Mouse (Mus musculus) forebrain, embryonic 10.5 days (tissue): Measurements from ENCODE around the gene Agap2. TPM values are rescaled to one million over a fixed set of nuclear protein-coding genes. Genes with fewer than 3 reads are reported as not detected.
A peak's percentile ranks its signal among the peaks of the same experiment; 100 is the strongest.

ENCODE experiments used
- DNase-seq: peaks from one replicate; pipeline ENCODE4 v3.0.0-alpha.2; 2017; ENCODE audit warnings: low spot score; ENCODE audit errors: extremely low spot score
- H3K27ac ChIP-seq: fragments of 300-500 bp; sonication (generic); 2 replicates; pipeline ENCODE4 v1.5.1; 2016; ENCODE audit warnings: mild to moderate bottlenecking
- H3K27me3 ChIP-seq: fragments of 300-500 bp; sonication (generic); 2 replicates; pipeline ENCODE4 v1.6.1; 2016; ENCODE audit warnings: mild to moderate bottlenecking; ENCODE audit not compliant: poor library complexity, severe bottlenecking
- H3K36me3 ChIP-seq: fragments of 300-500 bp; sonication (generic); replicated peaks from 2 replicates; pipeline ENCODE4 v1.6.1; 2016; ENCODE audit warnings: mild to moderate bottlenecking, moderate library complexity
- H3K4me1 ChIP-seq: fragments of 300-500 bp; sonication (generic); 2 replicates; pipeline ENCODE4 v1.6.1; 2016
- H3K4me3 ChIP-seq: fragments of 300-500 bp; sonication (generic); 2 replicates; pipeline ENCODE4 v1.5.1; 2016; ENCODE audit warnings: mild to moderate bottlenecking, moderate library complexity
- H3K9me3 ChIP-seq: fragments of 300-500 bp; sonication (generic); 2 replicates; pipeline ENCODE4 v1.6.1; 2016; ENCODE audit warnings: mild to moderate bottlenecking, moderate library complexity
- WGBS: fragments of 180-500 bp; shearing (Covaris S2); methylation state at CpG from one replicate; pipeline ENCODE4 v1.1.7; 2016; 5-methylcytosine and 5-hydroxymethylcytosine counted together
- polyA plus RNA-seq: library from polyadenylated mRNA; unstranded; fragments of >200 nt; fragmentation: Nextera tagmentation; extraction: Ambion mirVana; gene quantifications from 2 replicates; pipeline ENCODE4 v1.2.1, GENCODE M21; 2016

Gene Agap2
- 0.10 and 0.23 TPM in 2 replicates for polyA plus RNA-seq

DNA sequence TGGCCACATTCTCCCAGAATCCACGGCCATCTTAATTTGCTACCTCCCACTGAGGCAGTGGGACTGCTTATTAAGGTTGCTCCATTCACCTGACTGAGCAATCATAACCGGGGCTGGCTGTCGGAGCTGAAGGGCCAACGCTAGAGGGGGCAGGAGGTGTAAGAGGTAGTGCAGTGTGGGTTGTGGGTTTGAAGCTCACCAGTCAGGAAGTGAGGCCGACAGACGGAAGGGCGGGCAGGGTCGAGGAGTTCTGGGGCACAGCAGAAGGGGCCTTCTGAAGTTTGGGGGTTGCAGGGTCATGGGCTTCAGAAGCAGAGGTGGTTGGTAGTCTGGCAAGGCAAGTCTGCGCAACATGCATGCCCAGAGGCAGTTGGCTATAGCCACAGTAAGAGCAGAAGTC lies at the start of gene Agap2:
Gene Agap2 (plus strand): TSS at position 205 of the 400 bp plus-strand sequence.
- no peaks in the 10 kb centered on the region for H3K36me3 ChIP-seq
- H3K27ac ChIP-seq = no peak within 1 kb of the TSS
- no peak within 1 kb of the TSS for H3K4me3 ChIP-seq
- H3K27me3 ChIP-seq = peaks cover 50% of the 10 kb centered on the region
- peaks cover 46% of the 10 kb centered on the region for H3K4me1 ChIP-seq
- H3K9me3 ChIP-seq = 0 out of 2 replicates have a peak, but pooled peaks cover 1% of the 10 kb centered on the region
- 79% methylated on average over 9 of the region's 9 CpGs for WGBS
- no peak for DNase-seq

DNA sequence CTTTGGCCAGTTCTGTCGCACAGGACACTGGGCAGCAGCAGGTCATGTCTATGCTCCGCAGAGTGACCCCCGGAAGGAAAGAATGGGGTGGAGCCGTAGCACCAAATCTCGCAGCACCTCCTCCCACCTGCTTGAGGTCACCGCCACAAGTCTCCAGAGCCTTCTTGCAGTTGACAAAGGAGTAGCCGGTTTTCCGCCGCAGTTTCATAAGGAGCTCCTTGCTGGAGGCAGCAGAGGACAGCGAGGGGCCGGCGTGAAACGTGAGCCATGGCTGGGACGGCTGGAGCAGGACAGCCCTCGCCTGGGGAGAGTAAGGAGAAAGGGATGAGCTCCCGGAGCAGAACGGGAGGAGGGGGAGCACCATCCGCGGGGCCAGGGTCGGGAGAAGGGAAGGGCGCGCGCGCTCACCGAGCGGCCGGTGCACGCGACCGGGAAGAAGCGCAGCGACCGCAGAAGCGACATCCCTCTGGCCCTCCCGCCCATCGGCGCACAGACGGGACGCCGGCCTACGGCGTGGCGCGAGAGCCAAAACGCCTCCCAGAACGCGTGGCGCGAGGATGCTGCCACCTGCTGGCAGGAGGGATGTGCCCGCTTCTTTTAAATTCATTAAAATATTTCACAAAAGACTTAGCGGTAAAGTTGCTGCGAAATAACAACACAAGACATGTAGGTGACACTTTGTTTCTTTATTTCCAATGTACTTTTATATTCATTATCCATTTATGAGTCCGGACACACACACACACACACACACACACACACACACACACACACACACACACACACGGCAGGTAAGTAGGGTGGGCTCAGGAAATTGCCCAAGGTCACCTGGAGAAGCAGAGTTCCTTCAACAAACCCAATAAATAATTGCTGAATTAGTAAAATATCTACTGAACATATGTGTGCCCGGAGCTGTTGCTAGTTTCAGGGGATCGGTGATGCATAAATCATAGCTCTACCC lies 44.5 kb upstream of the Agap2 start, which contains the start of gene Tsfm:
Gene Tsfm (minus strand): TSS at position 505 of the 961 bp plus-strand sequence.
- WGBS = 5% methylated on average over 56 of the region's 56 CpGs

DNA sequence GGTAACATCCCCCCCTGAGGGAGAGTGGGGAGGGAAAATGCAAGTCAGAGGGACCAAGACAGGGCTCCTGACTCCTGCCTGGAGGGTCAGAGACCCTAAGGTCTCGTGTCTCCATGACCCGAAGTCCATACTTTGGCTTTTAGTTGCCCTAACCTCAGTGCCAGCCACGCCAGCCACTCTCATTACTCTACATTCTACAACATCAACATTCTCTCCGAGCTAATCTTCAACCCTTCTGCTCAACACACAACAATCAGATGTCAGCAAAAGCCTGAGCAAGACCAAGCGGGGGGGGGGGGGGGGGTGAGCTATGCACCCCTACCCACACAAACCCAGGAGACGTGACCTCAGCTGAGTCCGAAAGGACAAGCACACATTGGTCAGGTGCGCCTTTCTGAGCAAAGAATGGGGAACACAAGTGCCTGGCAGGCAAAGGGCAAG lies 41.8 kb upstream of the Agap2 start:
- no peak overlapping the region for H3K4me3 ChIP-seq
- no peaks in the 10 kb centered on the region for H3K27me3 ChIP-seq
- H3K36me3 ChIP-seq = peaks cover 12% of the 10 kb centered on the region
- peaks cover 12% of the 10 kb centered on the region for H3K4me1 ChIP-seq
- DNase-seq = no peak
- no peak overlapping the region for H3K27ac ChIP-seq
- no peaks in the 10 kb centered on the region for H3K9me3 ChIP-seq
- 82% methylated on average over 8 of the region's 8 CpGs for WGBS

More for the DNA sequence above, 44.5 kb upstream of the Agap2 start, which contains the start of gene Tsfm:
- Histone ChIP-seq H3K4me1 (peaks cover 12% of the 10 kb centered on the region), H3K27ac (peak within 1 kb of the TSS; percentile 96), H3K9me3 (no peaks in the 10 kb centered on the region), H3K36me3 (peaks cover 39% of the 10 kb centered on the region), H3K27me3 (no peaks in the 10 kb centered on the region), H3K4me3 (peak within 1 kb of the TSS; percentile 78)
- peak; percentile 88 for DNase-seq

DNA sequence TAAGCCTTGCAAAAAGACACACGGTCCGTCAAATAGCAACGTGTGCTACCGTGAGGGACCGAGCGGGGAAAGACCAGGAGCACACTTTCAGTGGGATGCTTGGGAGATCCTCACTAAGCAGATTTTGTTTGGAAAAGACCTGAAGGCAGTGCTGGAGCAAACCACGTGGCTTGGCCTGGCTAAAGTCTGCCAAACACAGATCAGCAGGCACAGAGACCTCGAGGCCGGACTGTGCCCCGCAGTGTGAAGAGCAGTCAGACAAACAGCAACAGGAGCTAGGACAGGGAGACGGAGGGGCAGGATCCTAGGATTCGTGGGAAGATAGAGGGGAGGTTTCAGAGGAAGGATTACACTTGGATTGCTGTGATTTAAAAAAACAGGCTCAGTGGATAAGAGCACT lies 38.8 kb upstream of the Agap2 start:
- Histone ChIP-seq H3K4me3 (no peak overlapping the region), H3K9me3 (no peaks in the 10 kb centered on the region), H3K27me3 (peaks cover 20% of the 10 kb centered on the region), H3K4me1 (peaks cover 11% of the 10 kb centered on the region), H3K27ac (no peak overlapping the region), H3K36me3 (no peaks in the 10 kb centered on the region)
- WGBS = 84% methylated on average over 12 of the region's 12 CpGs
- no peak for DNase-seq

DNA sequence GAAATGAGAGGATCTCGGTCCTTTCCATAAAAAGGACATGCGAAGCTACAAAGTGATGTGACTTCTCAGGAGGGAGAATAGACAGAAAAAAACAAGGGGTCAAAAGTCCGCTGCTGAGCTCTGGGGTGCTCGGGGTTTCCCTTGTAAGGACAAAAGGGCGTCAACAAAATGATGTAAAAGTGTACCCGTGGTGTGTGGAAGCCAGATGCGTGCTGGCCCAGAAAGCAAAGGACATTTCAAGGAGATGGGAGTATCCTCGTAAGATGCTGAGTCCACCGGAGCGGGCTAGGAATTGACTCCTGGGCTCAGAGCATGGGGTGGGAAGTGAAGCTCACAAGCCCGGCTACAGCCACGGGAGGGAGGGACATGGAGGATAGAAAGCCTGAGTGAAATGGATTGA lies 37.4 kb upstream of the Agap2 start:
- Histone ChIP-seq H3K9me3 (no peaks in the 10 kb centered on the region), H3K36me3 (no peaks in the 10 kb centered on the region), H3K4me3 (no peak overlapping the region), H3K27me3 (peaks cover 21% of the 10 kb centered on the region), H3K4me1 (peaks cover 20% of the 10 kb centered on the region), H3K27ac (no peak overlapping the region)
- DNase-seq = no peak
- 81% methylated on average over 12 of the region's 12 CpGs for WGBS

DNA sequence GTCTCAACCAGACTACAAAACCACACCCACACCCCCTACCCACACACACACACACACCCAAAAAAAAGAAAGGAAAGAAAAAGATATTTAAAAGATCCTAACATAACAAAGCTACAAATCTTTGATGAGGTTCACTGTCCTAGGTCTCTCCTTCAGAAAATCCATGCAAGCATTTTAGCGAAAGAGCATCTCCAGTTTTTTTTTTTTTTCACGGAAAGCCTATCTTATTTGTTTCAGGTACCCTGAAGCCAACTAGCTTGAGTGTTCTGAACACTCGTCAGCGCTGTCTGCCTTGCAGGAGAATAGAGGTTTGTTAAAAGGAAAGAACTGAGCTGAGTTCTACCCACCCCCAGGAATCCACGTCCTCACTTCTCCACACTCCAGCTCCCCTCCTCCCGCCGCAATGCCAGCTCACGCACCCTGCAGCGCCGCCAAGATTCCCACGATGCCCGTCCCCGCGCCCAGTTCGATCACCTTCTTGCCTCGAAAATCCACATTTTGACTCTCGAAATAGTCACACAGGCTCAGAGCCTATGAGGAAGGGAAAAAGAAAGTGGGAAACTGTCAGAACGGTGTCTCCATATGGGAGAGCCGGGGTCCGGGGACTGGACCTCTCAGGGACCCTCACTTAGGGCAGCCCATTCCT lies 34.4 kb upstream of the Agap2 start:
- H3K4me1 ChIP-seq = peaks cover 30% of the 10 kb centered on the region
- H3K36me3 ChIP-seq = peaks cover 27% of the 10 kb centered on the region
- H3K27ac ChIP-seq = peak overlapping the region; percentile 93
- peaks cover 21% of the 10 kb centered on the region for H3K27me3 ChIP-seq
- no peaks in the 10 kb centered on the region for H3K9me3 ChIP-seq
- H3K4me3 ChIP-seq = peak overlapping the region; percentile 96
- 2% methylated on average over 20 of the region's 20 CpGs for WGBS
- DNase-seq = peak; percentile 41

DNA sequence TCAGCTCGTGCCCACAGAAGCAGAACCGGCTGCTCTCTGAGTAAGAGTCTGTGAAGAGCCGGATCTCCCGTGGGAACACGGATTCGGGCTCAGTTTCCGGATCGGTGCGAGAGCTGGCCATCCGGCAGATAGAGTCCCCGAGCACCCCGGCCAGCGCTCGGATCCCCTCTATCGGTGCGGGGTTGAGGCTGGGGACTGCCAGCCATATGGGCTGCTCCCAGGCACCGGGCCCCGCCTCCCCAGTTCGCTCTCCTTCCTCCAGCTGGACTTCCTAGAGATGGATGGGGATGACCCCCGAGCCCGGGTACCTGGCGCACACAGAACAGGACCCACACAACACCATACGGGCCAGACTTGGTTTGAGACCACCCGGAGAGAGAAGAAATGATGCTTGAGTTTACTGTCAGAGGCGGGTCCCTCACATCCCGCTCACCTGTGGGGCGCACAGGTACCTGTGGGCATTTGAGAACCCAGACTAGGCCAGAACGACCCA lies 33.8 kb upstream of the Agap2 start, which contains the start of the genes Mettl1 and Eef1akmt3:
Gene Mettl1 (plus strand): TSS at position 141 of the 493 bp plus-strand sequence.
Gene Eef1akmt3 (minus strand): TSS at position 240 of the 493 bp plus-strand sequence.
- Histone ChIP-seq H3K9me3 (no peaks in the 10 kb centered on the region), H3K4me3 (peak within 1 kb of the TSS; percentile 96), H3K4me1 (peaks cover 30% of the 10 kb centered on the region), H3K36me3 (peaks cover 32% of the 10 kb centered on the region), H3K27ac (peak within 1 kb of the TSS; percentile 93), H3K27me3 (peaks cover 21% of the 10 kb centered on the region)
- WGBS = under 1% methylated on average over 28 of the region's 28 CpGs
- DNase-seq = no peak

DNA sequence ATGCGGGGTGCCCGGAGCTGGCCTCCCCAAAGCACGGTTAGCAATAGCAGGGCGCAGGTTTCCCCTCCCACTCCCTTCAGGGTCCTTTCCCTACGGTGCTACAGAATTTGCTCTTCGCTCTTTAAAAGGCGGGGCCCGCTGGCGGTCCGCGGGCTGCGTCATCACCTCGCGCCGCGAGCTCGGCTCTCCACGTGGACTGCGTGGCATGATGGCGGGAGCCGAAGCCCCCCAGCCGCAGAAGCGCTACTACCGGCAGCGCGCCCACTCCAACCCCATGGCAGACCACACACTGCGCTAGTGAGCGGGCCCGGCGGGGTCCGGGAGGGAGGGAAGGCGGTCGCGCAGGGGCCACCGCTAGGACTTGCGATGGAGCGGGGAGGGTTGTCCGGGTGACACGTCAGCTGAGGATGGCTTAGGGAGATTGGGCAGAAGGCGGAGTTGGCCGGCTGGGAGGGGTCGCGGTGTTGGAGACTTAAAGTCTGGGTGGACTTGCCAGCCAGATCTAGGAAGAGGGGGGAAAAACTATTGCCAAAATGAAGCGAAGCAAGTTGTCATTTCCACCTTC lies 33.2 kb upstream of the Agap2 start:
- Histone ChIP-seq H3K36me3 (peaks cover 36% of the 10 kb centered on the region), H3K27ac (peak overlapping the region; percentile 93), H3K4me1 (peaks cover 30% of the 10 kb centered on the region), H3K27me3 (peaks cover 24% of the 10 kb centered on the region), H3K9me3 (no peaks in the 10 kb centered on the region), H3K4me3 (peak overlapping the region; percentile 96)
- WGBS = under 1% methylated on average over 44 of the region's 44 CpGs
- DNase-seq = peak; percentile 94

DNA sequence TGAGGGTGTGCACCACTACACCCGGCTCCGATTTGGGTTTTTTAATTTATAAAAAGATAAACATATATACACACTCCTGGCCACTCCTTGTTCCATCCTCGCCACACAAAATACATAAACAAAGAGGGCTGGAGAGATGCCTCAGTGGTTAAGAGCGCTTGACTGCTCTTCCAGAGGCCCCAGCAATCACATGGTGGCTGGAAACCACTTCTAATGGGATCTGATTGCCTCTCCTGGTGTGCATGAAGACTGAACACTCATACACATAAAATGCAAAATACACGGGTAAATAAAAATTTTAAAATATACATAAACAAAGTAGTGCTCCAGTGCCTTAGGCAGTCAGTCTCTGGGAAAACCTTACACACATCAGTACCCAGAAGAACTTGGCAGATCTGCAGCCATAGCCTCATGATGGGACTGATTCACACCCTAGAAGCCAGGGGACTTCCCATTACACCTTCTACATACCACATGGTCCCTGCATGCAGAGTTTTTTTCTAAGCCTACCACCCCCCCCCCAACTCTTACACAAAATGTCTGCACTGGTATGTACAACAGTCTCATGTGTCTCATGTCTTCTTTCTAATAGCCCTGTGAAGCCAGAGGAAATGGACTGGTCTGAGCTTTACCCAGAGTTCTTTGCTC lies 32.5 kb upstream of the Agap2 start:
- H3K27ac ChIP-seq = peak overlapping the region; percentile 93

DNA sequence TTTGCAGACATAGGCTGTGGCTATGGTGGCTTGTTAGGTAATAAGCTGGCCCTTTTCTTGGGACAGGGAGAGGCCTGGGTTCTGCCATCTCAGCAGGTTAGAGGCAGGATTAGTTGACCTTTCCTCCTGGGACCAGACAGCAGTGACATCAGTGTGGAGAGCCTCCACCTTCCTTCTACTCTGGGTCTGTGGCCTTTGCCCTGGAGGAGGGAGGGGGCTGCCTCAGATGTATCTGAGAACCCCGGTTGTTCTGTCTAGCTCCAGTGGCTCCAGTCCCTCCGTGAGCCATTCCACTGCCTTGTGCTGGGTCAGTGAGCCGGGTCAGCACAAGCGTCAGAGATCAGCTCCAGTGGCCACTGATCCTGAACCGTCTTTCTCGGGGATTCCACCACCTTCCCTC lies 31.9 kb upstream of the Agap2 start:
- no peak for DNase-seq
- peaks cover 37% of the 10 kb centered on the region for H3K27me3 ChIP-seq
- H3K27ac ChIP-seq = no peak overlapping the region
- H3K4me1 ChIP-seq = peaks cover 30% of the 10 kb centered on the region
- peaks cover 44% of the 10 kb centered on the region for H3K36me3 ChIP-seq
- WGBS = 81% methylated on average over 6 of the region's 6 CpGs
- H3K9me3 ChIP-seq = no peaks in the 10 kb centered on the region
- H3K4me3 ChIP-seq = peak overlapping the region; percentile 96

More for the DNA sequence above, 32.5 kb upstream of the Agap2 start:
- Histone ChIP-seq H3K9me3 (no peaks in the 10 kb centered on the region), H3K4me3 (peak overlapping the region; percentile 96), H3K27me3 (peaks cover 31% of the 10 kb centered on the region), H3K4me1 (peaks cover 30% of the 10 kb centered on the region), H3K36me3 (peaks cover 43% of the 10 kb centered on the region)
- no peak for DNase-seq
- 27% methylated on average over 5 of the region's 5 CpGs for WGBS

DNA sequence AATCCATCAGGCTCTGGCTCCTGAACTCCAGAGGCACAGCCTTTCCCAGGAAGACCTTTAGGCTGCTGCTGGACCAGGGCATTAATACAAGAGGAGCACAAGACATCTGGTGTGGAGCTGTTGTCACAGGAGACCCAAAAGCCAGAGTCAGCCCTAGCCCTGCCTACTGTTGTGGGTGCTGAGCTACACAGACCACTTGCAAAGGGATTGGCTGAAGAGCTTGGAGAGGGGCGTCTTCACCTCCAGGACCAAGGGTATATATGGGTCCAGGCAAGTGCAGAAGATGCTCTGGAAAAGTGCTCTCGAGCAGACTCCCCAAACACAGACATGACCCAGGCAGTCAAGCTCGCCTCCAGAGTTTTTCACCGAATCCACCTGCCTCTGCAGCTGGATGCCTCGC lies 27.1 kb upstream of the Agap2 start, which contains the start of gene Cyp27b1:
Gene Cyp27b1 (plus strand): TSS at position 297 of the 400 bp plus-strand sequence.
- 29% methylated on average over 5 of the region's 5 CpGs for WGBS
- Histone ChIP-seq H3K9me3 (no peaks in the 10 kb centered on the region), H3K4me3 (peak within 1 kb of the TSS; percentile 39), H3K4me1 (peaks cover 27% of the 10 kb centered on the region), H3K36me3 (peaks cover 44% of the 10 kb centered on the region), H3K27me3 (peaks cover 61% of the 10 kb centered on the region), H3K27ac (no peak within 1 kb of the TSS)
- no peak for DNase-seq
